Mouse (Mus musculus) heart, embryonic 11.5 days (tissue): Measurements from ENCODE around the gene Bbs7. TPM values are rescaled to one million over a fixed set of nuclear protein-coding genes. Genes with fewer than 3 reads are reported as not detected.

ENCODE experiments used
- ATAC-seq: fragments of 200-750 bp; cut with Nextera tagmentation; replicated peaks from 2 replicates; pipeline ENCODE4 v1.8.0; 2017; ENCODE audit warnings: moderate library complexity; ENCODE audit not compliant: insufficient number of reproducible peaks, low FRiP score, low TSS enrichment
- H3K27ac ChIP-seq: fragments of 300-500 bp; sonication (generic); 2 replicates; pipeline ENCODE4 v1.5.1; 2014; ENCODE audit warnings: mild to moderate bottlenecking, low read depth, low read length
- H3K27me3 ChIP-seq: fragments of 300-500 bp; sonication (generic); 2 replicates; pipeline ENCODE4 v1.6.1; 2014; ENCODE audit warnings: mild to moderate bottlenecking, low read length, mixed read lengths; ENCODE audit not compliant: control insufficient read depth, insufficient read depth
- H3K36me3 ChIP-seq: fragments of 300-500 bp; sonication (generic); 2 replicates; pipeline ENCODE4 v1.6.1; 2014; ENCODE audit warnings: mild to moderate bottlenecking, low read length, moderate library complexity, mixed read lengths; ENCODE audit not compliant: control insufficient read depth, insufficient read depth
- H3K4me1 ChIP-seq: fragments of 300-500 bp; sonication (generic); 2 replicates; pipeline ENCODE4 v1.6.1; 2014; ENCODE audit warnings: low read length; ENCODE audit not compliant: control insufficient read depth, insufficient read depth
- H3K4me2 ChIP-seq: fragments of 300-500 bp; sonication (generic); 2 replicates; pipeline ENCODE4 v1.6.1; 2014; ENCODE audit warnings: mild to moderate bottlenecking, moderate library complexity
- H3K4me3 ChIP-seq: fragments of 300-500 bp; sonication (generic); 2 replicates; pipeline ENCODE4 v1.5.1; 2014; ENCODE audit warnings: low read depth, low read length
- H3K9ac ChIP-seq: fragments of 300-500 bp; sonication (generic); 2 replicates; pipeline ENCODE4 v1.6.1; 2014; ENCODE audit warnings: mild to moderate bottlenecking, low read depth, low read length, moderate library complexity
- H3K9me3 ChIP-seq: fragments of 300-500 bp; sonication (generic); replicated peaks from 2 replicates; pipeline ENCODE4 v1.6.1; 2016; ENCODE audit warnings: low read length; ENCODE audit not compliant: control insufficient read depth
- WGBS: fragments of 180-500 bp; shearing (Covaris S2); extraction: QIAGEN DNeasy Blood & Tissue Kit; methylation state at CpG from one replicate; pipeline ENCODE4 v1.1.7; 2014; ENCODE audit not compliant: insufficient replicate concordance; 5-methylcytosine and 5-hydroxymethylcytosine counted together
- polyA plus RNA-seq: library from polyadenylated mRNA; unstranded; fragments of >200 nt; fragmentation: Nextera tagmentation; extraction: Ambion mirVana; gene quantifications from 2 replicates; pipeline ENCODE4 v1.2.1, GENCODE M21; 2014

Bbs7 gene
- polyA plus RNA-seq, 1 experiment from 2014 or later: 10.2 TPM

- no peak overlapping the region for H3K4me2 ChIP-seq
- no peak for ATAC-seq
- H3K36me3 ChIP-seq: peaks cover 45% of the 10 kb centered on the region
- H3K27ac ChIP-seq: no peak overlapping the region
- 95% methylated on average over 3 of the region's 3 CpGs for WGBS
- H3K9ac ChIP-seq: no peak overlapping the region
- H3K9me3 ChIP-seq: no peaks in the 10 kb centered on the region
- no peaks in the 10 kb centered on the region for H3K4me1 ChIP-seq
- H3K27me3 ChIP-seq: no peaks in the 10 kb centered on the region
- H3K4me3 ChIP-seq: no peak overlapping the region
These were observed 49.6 kb downstream of the Bbs7 start for GRCm38 (mm10) chr3:36563666-36564065.

GRCm38 (mm10) chr3:36559606-36560005 lies 53.7 kb downstream of the Bbs7 start:
- no peak for ATAC-seq
- Histone ChIP-seq H3K27me3 (no peaks in the 10 kb centered on the region), H3K4me3 (no peak overlapping the region), H3K27ac (no peak overlapping the region), H3K9ac (no peak overlapping the region), H3K4me2 (no peak overlapping the region), H3K4me1 (no peaks in the 10 kb centered on the region), H3K36me3 (peaks cover 34% of the 10 kb centered on the region), H3K9me3 (no peaks in the 10 kb centered on the region)
- WGBS: 82% methylated on average over 4 of the region's 4 CpGs

GRCm38 (mm10) chr3:36557601-36558000 lies 55.7 kb downstream of the Bbs7 start:
- Histone ChIP-seq H3K4me3 (no peak overlapping the region), H3K36me3 (peaks cover 24% of the 10 kb centered on the region)
- 91% methylated on average over 1 of the region's 1 CpGs for WGBS

GRCm38 (mm10) chr3:36552406-36553047 lies 60.8 kb downstream of the Bbs7 start, which contains the start of gene Exosc9:
Gene Exosc9 (plus strand): TSS chr3:36552606.
- Histone ChIP-seq H3K36me3 (peaks cover 12% of the 10 kb centered on the region), H3K9ac (peak within 1 kb of the TSS; percentile 85), H3K9me3 (no peaks in the 10 kb centered on the region), H3K4me2 (peak within 1 kb of the TSS; percentile 91), H3K4me3 (peak within 1 kb of the TSS; percentile 94), H3K27ac (no peak within 1 kb of the TSS), H3K4me1 (peaks cover 9% of the 10 kb centered on the region; the same call in 1 of the 2 replicates), H3K27me3 (no peaks in the 10 kb centered on the region)
- WGBS: under 1% methylated on average over 39 of the region's 39 CpGs
- ATAC-seq: peak; percentile 89

More at GRCm38 (mm10) chr3:36557601-36558000, 55.7 kb downstream of the Bbs7 start:
- no peaks in the 10 kb centered on the region for H3K9me3 ChIP-seq
- H3K27me3 ChIP-seq: no peaks in the 10 kb centered on the region
- H3K4me1 ChIP-seq: peaks cover 5% of the 10 kb centered on the region; the same call in 1 of the 2 replicates
- ATAC-seq: no peak
- no peak overlapping the region for H3K27ac ChIP-seq
- H3K4me2 ChIP-seq: no peak overlapping the region
- no peak overlapping the region for H3K9ac ChIP-seq

GRCm38 (mm10) chr3:36551851-36552384 lies 61.4 kb downstream of the Bbs7 start:
- Histone ChIP-seq H3K4me2 (peak overlapping the region; percentile 91), H3K4me3 (peak overlapping the region; percentile 94), H3K36me3 (peaks cover 6% of the 10 kb centered on the region), H3K9me3 (no peaks in the 10 kb centered on the region), H3K9ac (peak overlapping the region; percentile 85), H3K27ac (no peak overlapping the region), H3K4me1 (peaks cover 9% of the 10 kb centered on the region; the same call in 1 of the 2 replicates), H3K27me3 (no peaks in the 10 kb centered on the region)
- 25% methylated on average over 12 of the region's 12 CpGs for WGBS
- ATAC-seq: peak; percentile 65; the same call in 1 of the 2 replicates

GRCm38 (mm10) chr3:36551343-36551742 lies 61.9 kb downstream of the Bbs7 start:
- 63% methylated on average over 9 of the region's 9 CpGs for WGBS

GRCm38 (mm10) chr3:36544961-36545360 lies 68.3 kb downstream of the Bbs7 start:
- H3K4me1 ChIP-seq: no peaks in the 10 kb centered on the region
- ATAC-seq: no peak
- H3K27ac ChIP-seq: no peak overlapping the region
- no peak overlapping the region for H3K4me3 ChIP-seq
- WGBS: 70% methylated on average over 3 of the region's 3 CpGs
- no peaks in the 10 kb centered on the region for H3K36me3 ChIP-seq
- H3K4me2 ChIP-seq: no peak overlapping the region
- H3K9me3 ChIP-seq: no peaks in the 10 kb centered on the region
- no peaks in the 10 kb centered on the region for H3K27me3 ChIP-seq
- no peak overlapping the region for H3K9ac ChIP-seq

More at GRCm38 (mm10) chr3:36551343-36551742, 61.9 kb downstream of the Bbs7 start:
- no peaks in the 10 kb centered on the region for H3K27me3 ChIP-seq
- peak overlapping the region; percentile 94; the same call in 1 of the 2 replicates for H3K4me3 ChIP-seq
- no peak overlapping the region for H3K9ac ChIP-seq
- H3K36me3 ChIP-seq: peaks cover 4% of the 10 kb centered on the region; the same call in 1 of the 2 replicates
- no peak overlapping the region for H3K27ac ChIP-seq
- H3K4me1 ChIP-seq: peaks cover 9% of the 10 kb centered on the region; the same call in 1 of the 2 replicates
- ATAC-seq: no peak
- no peaks in the 10 kb centered on the region for H3K9me3 ChIP-seq
- H3K4me2 ChIP-seq: peak overlapping the region; percentile 91

GRCm38 (mm10) chr3:36541399-36541798 lies 71.9 kb downstream of the Bbs7 start:
- H3K27ac ChIP-seq: no peak overlapping the region

More at GRCm38 (mm10) chr3:36541399-36541798, 71.9 kb downstream of the Bbs7 start:
- Histone ChIP-seq H3K27me3 (no peaks in the 10 kb centered on the region), H3K4me1 (no peaks in the 10 kb centered on the region), H3K9me3 (no peaks in the 10 kb centered on the region), H3K9ac (no peak overlapping the region), H3K4me3 (no peak overlapping the region), H3K36me3 (no peaks in the 10 kb centered on the region), H3K4me2 (no peak overlapping the region)
- 80% methylated on average over 2 of the region's 2 CpGs for WGBS
- ATAC-seq: no peak
